Mouse (Mus musculus): ENCODE results near the gene Cntrob. TPM values are rescaled to one million over a fixed set of nuclear protein-coding genes. Genes with fewer than 3 reads are reported as not detected.
A peak's percentile ranks its signal among the peaks of the same experiment; 100 is the strongest.

The Cntrob gene
- total RNA-seq, 2 experiments from 2014 or later, result 2.8 to 3.1 TPM

DNA sequence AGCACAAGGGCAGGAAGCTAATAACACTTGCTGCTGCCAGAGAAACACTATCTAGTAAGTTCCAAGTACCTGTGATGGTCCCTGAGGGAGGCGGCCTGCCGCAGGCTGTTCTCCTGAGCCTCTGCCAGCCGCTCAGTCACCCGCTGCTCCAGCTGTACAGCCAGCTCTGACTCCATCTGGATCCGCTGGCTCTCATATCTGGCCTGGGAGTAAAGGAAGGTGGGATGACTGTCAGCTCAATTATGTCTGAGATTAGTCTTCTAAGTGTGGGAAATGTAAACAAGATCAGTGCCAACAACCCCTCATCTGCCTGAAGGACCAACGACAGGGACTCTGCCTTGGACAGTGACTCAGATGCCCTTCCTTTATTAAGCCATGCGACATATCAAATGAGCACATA lies 12.3 kb downstream of the Cntrob start:
- intact Hi-C loops (cut with DNase I), result no loop called here
- DNase-seq, result peak in 1 of 2 experiments; percentile 18

DNA sequence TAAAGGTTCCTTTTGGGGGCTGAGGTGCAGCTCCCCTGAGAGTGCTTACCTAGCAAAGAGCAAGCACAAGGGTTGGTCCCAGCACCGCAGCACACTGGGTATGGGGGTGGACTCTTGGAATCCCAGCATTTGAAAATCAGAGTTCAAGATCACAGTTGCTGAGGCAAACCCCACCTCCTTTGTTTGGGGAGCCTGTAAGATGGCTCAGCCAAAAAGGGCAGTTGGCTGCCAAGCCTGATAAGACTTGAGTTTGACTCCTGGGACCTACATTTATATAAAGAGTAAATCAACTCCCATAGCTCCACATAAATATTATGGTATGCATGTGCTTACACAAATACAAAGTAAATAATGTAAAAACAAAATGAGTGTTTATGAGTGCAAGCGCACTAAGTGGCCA lies 17.5 kb downstream of the Cntrob start:
- intact Hi-C loops (cut with DNase I), result no loop called here
- DNase-seq, result no peak

DNA sequence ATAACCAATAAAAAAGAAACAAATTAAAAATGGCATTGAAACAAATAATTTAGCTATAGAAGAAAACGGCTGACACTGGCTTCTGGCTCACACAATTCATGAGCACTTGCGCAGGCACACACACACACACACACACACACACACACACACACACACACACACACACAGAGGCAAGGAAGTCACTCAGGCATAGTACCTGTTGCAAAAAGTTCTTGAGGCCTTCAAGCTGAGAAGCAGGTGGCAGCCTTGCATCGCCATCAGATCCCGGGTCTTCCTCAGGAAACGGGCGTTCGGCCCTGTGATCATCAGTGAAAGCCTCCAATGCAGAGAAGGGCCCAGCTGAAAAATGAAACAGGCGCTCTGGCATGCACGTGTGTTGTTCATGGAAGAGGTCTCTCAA lies 18.3 kb downstream of the Cntrob start:
- DNase-seq, result no peak
- intact Hi-C loops (cut with DNase I), result no loop called here

- no peak for DNase-seq
- intact Hi-C loops (cut with DNase I), result no loop called here
Observed at GRCm38 (mm10) chr11:69302817-69303216, 20.8 kb downstream of the Cntrob start.

DNA sequence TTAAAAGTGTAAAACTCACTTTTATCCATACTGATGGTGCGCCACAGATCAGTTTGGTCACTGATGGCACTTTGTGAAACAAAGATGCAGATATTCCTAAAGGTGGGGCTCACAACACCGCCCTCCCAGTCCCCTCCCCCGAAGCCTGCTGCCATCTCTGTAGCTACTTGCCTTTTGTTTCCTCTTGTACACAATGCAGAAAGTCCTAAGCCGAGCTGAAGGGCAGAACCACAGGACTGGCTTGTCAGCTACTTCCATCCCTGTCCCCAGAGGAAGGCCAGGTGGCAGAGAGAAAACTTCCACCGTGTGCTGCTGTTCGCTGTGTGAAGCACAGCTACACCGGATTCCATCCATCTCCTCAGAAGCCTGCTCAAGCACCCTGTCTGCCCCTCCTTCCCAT lies 25.3 kb downstream of the Cntrob start:
- DNase-seq, result no peak
- intact Hi-C loops (cut with DNase I), result no loop called here

- intact Hi-C loops (cut with DNase I), result no loop called here
- DNase-seq, result no peak
Observed at GRCm38 (mm10) chr11:69297799-69298198, 25.8 kb downstream of the Cntrob start.

- DNase-seq, result no peak
- intact Hi-C loops (cut with DNase I), result no loop called here
Observed at GRCm38 (mm10) chr11:69295286-69295685, 28.3 kb downstream of the Cntrob start.

- no peak for DNase-seq
- intact Hi-C loops (cut with DNase I), result no loop called here
Observed at GRCm38 (mm10) chr11:69291111-69291510, 32.5 kb downstream of the Cntrob start.

DNA sequence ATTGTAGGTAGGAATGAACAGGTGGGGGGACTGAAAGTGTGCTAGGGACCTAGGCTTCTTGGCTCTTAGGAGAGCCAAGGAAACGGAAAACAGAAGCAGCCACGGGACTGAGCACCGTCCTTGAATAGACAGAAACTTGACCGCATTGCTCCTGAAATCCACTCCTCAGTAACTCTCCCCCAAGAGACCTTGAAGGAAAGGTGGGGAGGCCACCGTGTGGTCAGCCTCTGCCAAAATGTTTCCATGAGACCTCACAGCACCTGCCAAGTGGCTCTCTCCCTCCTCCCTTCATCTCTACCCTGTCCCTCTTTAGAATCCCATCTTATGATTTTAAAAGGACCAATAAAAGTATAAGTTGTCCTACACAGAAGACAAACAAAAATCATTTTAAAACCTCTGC lies 46.3 kb downstream of the Cntrob start:
- DNase-seq, result no peak
- intact Hi-C loops (cut with DNase I), result no loop called here

DNA sequence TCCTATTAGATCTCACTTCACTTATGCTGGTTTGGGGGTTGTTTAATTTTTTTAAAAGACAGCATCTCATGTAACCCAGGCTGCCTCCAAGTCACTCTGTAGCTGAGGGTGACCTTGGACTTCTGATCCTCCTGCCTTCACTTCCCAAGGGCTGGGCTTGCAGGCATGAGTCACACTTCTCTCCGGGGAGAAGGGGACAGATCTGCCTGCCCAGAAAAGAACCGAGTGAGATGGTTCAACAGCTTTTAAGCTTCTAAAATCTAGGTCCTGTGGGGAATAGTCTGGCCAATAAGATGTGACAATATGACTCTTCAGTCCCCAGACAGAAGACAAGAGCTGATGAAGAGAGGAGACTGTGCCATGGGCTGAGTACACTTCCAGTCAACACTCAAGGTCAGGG lies 47.5 kb downstream of the Cntrob start:
- no peak for DNase-seq
- intact Hi-C loops (cut with DNase I), result no loop called here

DNA sequence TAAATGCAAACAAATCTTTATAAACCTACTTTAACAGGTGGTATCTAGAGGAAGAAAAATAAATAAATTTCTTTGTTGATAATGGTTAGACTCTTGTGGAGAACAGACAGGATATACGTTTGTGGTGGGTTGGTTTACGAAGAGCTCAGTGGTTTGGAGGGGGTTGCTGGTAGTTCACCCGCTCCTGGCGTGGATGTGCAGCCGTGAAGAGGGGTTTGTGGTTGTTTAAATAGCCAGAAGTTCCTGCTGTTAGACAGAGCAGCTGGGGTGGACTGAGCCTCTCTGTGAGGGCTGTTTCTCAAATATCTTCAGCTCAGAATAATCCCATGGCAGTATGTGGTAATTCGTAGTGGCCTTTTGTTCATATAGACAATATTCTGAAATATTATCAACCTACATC lies 47.9 kb downstream of the Cntrob start:
- DNase-seq, result no peak
- intact Hi-C loops (cut with DNase I), result no loop called here

- intact Hi-C loops (cut with DNase I), result loop anchor here (5.0 kb wide), 1 partner anchor 60 kb away; no protein-coding TSS in a partner anchor
- DNase-seq, result peak; percentile 83 to 87
Observed at GRCm38 (mm10) chr11:69272122-69272740, 51.3 kb downstream of the Cntrob start.

DNA sequence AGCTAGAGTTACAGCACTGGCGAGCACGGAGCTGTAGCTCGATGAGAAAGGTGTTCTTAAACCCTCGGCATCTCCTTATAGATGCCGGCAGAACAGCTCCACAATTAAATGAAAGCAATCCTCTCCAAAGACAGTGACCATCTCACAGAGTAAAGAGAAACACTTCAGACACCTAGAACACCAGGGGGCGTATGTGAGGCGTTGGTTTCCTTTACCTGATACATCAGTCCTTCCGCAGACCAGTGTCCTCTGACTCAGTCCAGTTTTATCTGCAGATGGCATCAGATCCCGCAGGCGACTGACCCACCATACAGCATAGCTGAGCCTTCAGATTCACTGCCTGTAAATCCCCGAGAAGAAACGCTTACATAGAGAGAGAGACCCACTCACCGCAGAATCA lies 54.0 kb downstream of the Cntrob start:
- peak; percentile 71 to 77 for DNase-seq

DNA sequence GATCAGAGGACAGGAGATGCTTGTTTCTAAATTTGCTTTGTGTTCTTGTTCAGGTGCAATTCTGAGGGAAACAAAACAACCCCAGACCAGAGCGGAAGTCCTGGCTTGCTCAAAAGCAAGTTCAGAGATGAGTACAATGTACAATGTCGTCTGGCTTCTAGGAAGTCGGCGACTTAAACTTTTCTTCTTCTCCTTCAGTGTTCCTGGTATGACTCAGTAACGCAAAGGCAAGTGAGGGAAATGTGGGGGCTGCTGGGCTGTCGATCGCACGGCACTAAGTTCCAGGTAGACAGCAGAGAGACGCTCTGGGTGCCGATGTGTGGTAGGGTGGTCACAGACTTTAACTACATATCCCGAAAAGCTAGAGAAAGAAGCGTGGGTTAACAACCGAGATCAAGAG lies 55.5 kb downstream of the Cntrob start:
- intact Hi-C loops (cut with DNase I), result loop anchor here (2.0 kb wide), 2 partner anchors 165 to 247 kb away; no protein-coding TSS in a partner anchor
- DNase-seq, result no peak

More for the DNA sequence above, 54.0 kb downstream of the Cntrob start:
- intact Hi-C loops (cut with DNase I), result loop anchor here (1.0 to 2.0 kb wide), 3 partner anchors 121 to 245 kb away; no protein-coding TSS in a partner anchor

GRCm38 (mm10) chr11:69267341-69267740 lies 56.2 kb downstream of the Cntrob start:
- intact Hi-C loops (cut with DNase I), result no loop called here
- peak in 1 of 2 experiments; percentile 17 for DNase-seq

GRCm38 (mm10) chr11:69266253-69266652 lies 57.3 kb downstream of the Cntrob start:
- peak; percentile 27 to 45 for DNase-seq

GRCm38 (mm10) chr11:69265410-69265809 lies 58.2 kb downstream of the Cntrob start:
- no peak for DNase-seq
- intact Hi-C loops (cut with DNase I), result no loop called here

More at GRCm38 (mm10) chr11:69266253-69266652, 57.3 kb downstream of the Cntrob start:
- intact Hi-C loops (cut with DNase I), result no loop called here

- no peak for DNase-seq
- intact Hi-C loops (cut with DNase I), result no loop called here
Observed at GRCm38 (mm10) chr11:69264276-69264675, 59.3 kb downstream of the Cntrob start.

DNA sequence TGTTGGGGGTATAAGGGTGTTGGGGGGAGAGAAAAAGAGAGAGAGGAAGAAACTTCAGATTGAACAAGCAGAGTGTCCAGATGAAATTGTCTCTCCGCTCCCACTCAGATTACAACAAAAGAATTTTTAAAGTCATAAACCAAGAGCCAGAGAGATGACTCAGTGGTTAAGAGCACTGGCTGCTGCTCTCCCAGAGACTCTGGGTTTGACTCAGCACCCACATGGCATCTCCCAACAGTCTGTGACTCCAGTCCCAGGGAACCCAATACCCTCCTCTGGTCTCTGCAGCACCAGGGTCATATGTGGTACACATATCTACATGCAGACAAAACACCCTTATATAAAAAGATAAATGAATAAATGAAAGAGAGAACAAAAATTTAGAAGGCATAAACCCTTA lies 63.5 kb downstream of the Cntrob start:
- no peak for DNase-seq
- intact Hi-C loops (cut with DNase I), result no loop called here

- peak; percentile 39 to 51 for DNase-seq
- intact Hi-C loops (cut with DNase I), result no loop called here
Observed at GRCm38 (mm10) chr11:69258287-69258686, 65.3 kb downstream of the Cntrob start.

GRCm38 (mm10) chr11:69257807-69258206 lies 65.8 kb downstream of the Cntrob start:
- intact Hi-C loops (cut with DNase I), result no loop called here
- DNase-seq, result peak in 1 of 2 experiments; percentile 30

- intact Hi-C loops (cut with DNase I), result no loop called here
- no peak for DNase-seq
Observed at GRCm38 (mm10) chr11:69257072-69257471, 66.5 kb downstream of the Cntrob start.

- DNase-seq, result no peak
- intact Hi-C loops (cut with DNase I), result no loop called here
Observed at GRCm38 (mm10) chr11:69254808-69255207, 68.8 kb downstream of the Cntrob start.

Measured in heart, postnatal 36 days (tissue).